Mouse (Mus musculus) hindbrain, postnatal 0 days (tissue): ENCODE measurements around the gene Olfr52. TPM values are rescaled to one million over a fixed set of nuclear protein-coding genes. Genes with fewer than 3 reads are reported as not detected.

ENCODE experiments used
- ATAC-seq: fragments of 200-750 bp; cut with Nextera tagmentation; 2 replicates; pipeline ENCODE4 v1.8.0; 2017; ENCODE audit warnings: mild to moderate bottlenecking, moderate TSS enrichment, moderate library complexity
- DNase-seq: peaks from one replicate; pipeline ENCODE4 v3.0.0-alpha.2; 2015; ENCODE audit warnings: low spot score
- H3K27ac ChIP-seq: fragments of 300-500 bp; sonication (generic); 2 replicates; pipeline ENCODE4 v1.5.1; 2014; ENCODE audit warnings: mild to moderate bottlenecking
- H3K27me3 ChIP-seq: fragments of 300-500 bp; sonication (generic); 2 replicates; pipeline ENCODE4 v1.6.1; 2014; ENCODE audit warnings: low read length, mixed read lengths; ENCODE audit not compliant: insufficient read depth
- H3K36me3 ChIP-seq: fragments of 300-500 bp; sonication (generic); 2 replicates; pipeline ENCODE4 v1.6.1; 2014; ENCODE audit warnings: low read length, mixed read lengths; ENCODE audit not compliant: insufficient read depth
- H3K4me1 ChIP-seq: fragments of 300-500 bp; sonication (generic); 2 replicates; pipeline ENCODE4 v1.6.1; 2014; ENCODE audit warnings: antibody characterized with exemption, low read length, mixed read lengths; ENCODE audit not compliant: insufficient read depth
- H3K4me2 ChIP-seq: fragments of 300-500 bp; sonication (generic); 2 replicates; pipeline ENCODE4 v1.6.1; 2014; ENCODE audit warnings: low read depth, mild to moderate bottlenecking, low read length, moderate library complexity, mixed read lengths
- H3K4me3 ChIP-seq: fragments of 300-500 bp; sonication (generic); 2 replicates; pipeline ENCODE4 v1.5.1; 2014; ENCODE audit warnings: low read length
- H3K9ac ChIP-seq: fragments of 300-500 bp; sonication (generic); replicated peaks from 2 replicates; pipeline ENCODE4 v1.6.1; 2014; ENCODE audit warnings: mild to moderate bottlenecking, low read length, moderate library complexity, mixed read lengths
- H3K9me3 ChIP-seq: fragments of 300-500 bp; sonication (generic); 2 replicates; pipeline ENCODE4 v1.6.1; 2016; ENCODE audit warnings: low read length, mixed read lengths
- CTCF ChIP-seq: IDR thresholded peaks from 2 replicates; pipeline ENCODE4 v1.5.1; 2016; ENCODE audit warnings: antibody characterized with exemption, control low read depth, low read depth
- WGBS: fragments of 180-500 bp; shearing (Covaris S2); extraction: QIAGEN DNeasy Blood & Tissue Kit; methylation state at CpG from one replicate; pipeline ENCODE4 v1.1.7; 2014; 5-methylcytosine and 5-hydroxymethylcytosine counted together
- polyA plus RNA-seq: library from polyadenylated mRNA; unstranded; fragments of >200 nt; fragmentation: Nextera tagmentation; extraction: Ambion mirVana; gene quantifications from 2 replicates; pipeline ENCODE4 v1.2.1, GENCODE M21; 2015
- total RNA-seq: library from RNA; depleted of rRNA; stranded (reverse); fragments of >200 nt; gene quantifications from 2 replicates; pipeline ENCODE4 v1.2.3, GENCODE M21; 2014; rRNA removed

The Olfr52 gene
- total and polyA plus RNA-seq, 2 experiments from 2014 or later = not detected

GRCm38 (mm10) chr2:86167422-86167821, 18.1 kb downstream of the Olfr52 start, which contains the start of gene Olfr1043:
TSS of gene Olfr1043 (minus strand) at chr2:86167522.
- H3K9me3 ChIP-seq = no peaks in the 10 kb centered on the region
- no peak for ATAC-seq
- H3K4me3 ChIP-seq = no peak within 1 kb of the TSS
- no peaks in the 10 kb centered on the region for H3K27me3 ChIP-seq
- no peak for TF ChIP-seq CTCF
- no peak within 1 kb of the TSS for H3K27ac ChIP-seq
- 87% methylated on average over 2 of the region's 2 CpGs for WGBS
- H3K9ac ChIP-seq = no peak within 1 kb of the TSS
- H3K36me3 ChIP-seq = no peaks in the 10 kb centered on the region
- DNase-seq = no peak
- H3K4me1 ChIP-seq = no peaks in the 10 kb centered on the region
- H3K4me2 ChIP-seq = no peak within 1 kb of the TSS

- Histone ChIP-seq H3K36me3 (no peaks in the 10 kb centered on the region), H3K9ac (no peak within 1 kb of the TSS), H3K4me3 (no peak within 1 kb of the TSS), H3K27ac (no peak within 1 kb of the TSS), H3K9me3 (no peaks in the 10 kb centered on the region), H3K4me1 (no peaks in the 10 kb centered on the region), H3K4me2 (no peak within 1 kb of the TSS), H3K27me3 (no peaks in the 10 kb centered on the region)
- no peak for ATAC-seq
- no peak for TF ChIP-seq CTCF
- DNase-seq = no peak
- 84% methylated on average over 2 of the region's 2 CpGs for WGBS
Measured at GRCm38 (mm10) chr2:86161738-86162137, 23.7 kb downstream of the Olfr52 start, which contains the start of gene Olfr1042. TSS of gene Olfr1042 (minus strand) at chr2:86161838.

GRCm38 (mm10) chr2:86146632-86147031, 38.9 kb downstream of the Olfr52 start, which contains the start of gene Olfr1040:
TSS of gene Olfr1040 (minus strand) at chr2:86146732.
- Histone ChIP-seq H3K9ac (no peak within 1 kb of the TSS), H3K27me3 (no peaks in the 10 kb centered on the region), H3K4me2 (no peak within 1 kb of the TSS), H3K27ac (no peak within 1 kb of the TSS), H3K9me3 (no peaks in the 10 kb centered on the region), H3K4me3 (no peak within 1 kb of the TSS), H3K4me1 (no peaks in the 10 kb centered on the region), H3K36me3 (no peaks in the 10 kb centered on the region)
- 79% methylated on average over 1 of the region's 1 CpGs for WGBS
- no peak for TF ChIP-seq CTCF
- ATAC-seq (no peak), DNase-seq (no peak)

- no peaks in the 10 kb centered on the region for H3K27me3 ChIP-seq
- no peaks in the 10 kb centered on the region for H3K4me1 ChIP-seq
- H3K9ac ChIP-seq = no peak within 1 kb of the TSS
- no peaks in the 10 kb centered on the region for H3K36me3 ChIP-seq
- no peak within 1 kb of the TSS for H3K27ac ChIP-seq
- WGBS = 98% methylated on average over 1 of the region's 1 CpGs
- no peak for ATAC-seq
- 0 out of 2 replicates have a peak, but pooled peaks cover 2% of the 10 kb centered on the region for H3K9me3 ChIP-seq
- H3K4me3 ChIP-seq = no peak within 1 kb of the TSS
- H3K4me2 ChIP-seq = no peak within 1 kb of the TSS
- no peak for TF ChIP-seq CTCF
- DNase-seq = no peak
Measured at GRCm38 (mm10) chr2:86135828-86136227, 49.7 kb downstream of the Olfr52 start, which contains the start of gene Olfr1039. TSS of gene Olfr1039 (minus strand) at chr2:86135928.

Other genes starting within 250 kb of the Olfr52 start
- not detected in 2 replicates for gene Olfr1028, start 235.2 kb downstream of the Olfr52 start, total RNA-seq
- not detected in 2 replicates for gene Olfr1028, start 235.2 kb downstream of the Olfr52 start, polyA plus RNA-seq
- gene Olfr1029, start 211.8 kb downstream of the Olfr52 start, total RNA-seq = not detected in 2 replicates
- not detected in 2 replicates for gene Olfr1029, start 211.8 kb downstream of the Olfr52 start, polyA plus RNA-seq
- gene Olfr1030, start 206.4 kb downstream of the Olfr52 start, total RNA-seq = not detected in 2 replicates
- not detected in 2 replicates for gene Olfr1030, start 206.4 kb downstream of the Olfr52 start, polyA plus RNA-seq
- gene Olfr1031, start 195.4 kb downstream of the Olfr52 start, total RNA-seq = not detected in 2 replicates
- gene Olfr1031, start 195.4 kb downstream of the Olfr52 start, polyA plus RNA-seq = not detected in 2 replicates
- gene Olfr1032, start 180.1 kb downstream of the Olfr52 start, total RNA-seq = not detected in 2 replicates
- gene Olfr1032, start 180.1 kb downstream of the Olfr52 start, polyA plus RNA-seq = not detected in 2 replicates
- 0.21 and 1.1 TPM in 2 replicates for gene Olfr1033, start 165.1 kb downstream of the Olfr52 start, total RNA-seq
- 0.29 and 1.6 TPM in 2 replicates for gene Olfr1033, start 165.1 kb downstream of the Olfr52 start, polyA plus RNA-seq
- gene Olfr1034, start 139.8 kb downstream of the Olfr52 start, total RNA-seq = 0.05 TPM in 1 of 2 replicates, not detected in the other
- 0.04 TPM in 1 of 2 replicates, not detected in the other for gene Olfr1034, start 139.8 kb downstream of the Olfr52 start, polyA plus RNA-seq
- gene Olfr1036, start 111.7 kb downstream of the Olfr52 start, total RNA-seq = not detected in 2 replicates
- not detected in 2 replicates for gene Olfr1036, start 111.7 kb downstream of the Olfr52 start, polyA plus RNA-seq
- gene Olfr1037, start 98.3 kb downstream of the Olfr52 start, total RNA-seq = not detected in 2 replicates
- not detected in 2 replicates for gene Olfr1037, start 98.3 kb downstream of the Olfr52 start, polyA plus RNA-seq
- gene Olfr1039, start 49.8 kb downstream of the Olfr52 start, total RNA-seq = not detected in 2 replicates
- not detected in 2 replicates for gene Olfr1039, start 49.8 kb downstream of the Olfr52 start, polyA plus RNA-seq
- not detected in 2 replicates for gene Olfr1040, start 39.0 kb downstream of the Olfr52 start, total RNA-seq
- not detected in 2 replicates for gene Olfr1040, start 39.0 kb downstream of the Olfr52 start, polyA plus RNA-seq
- gene Olfr1042, start 23.8 kb downstream of the Olfr52 start, total RNA-seq = not detected in 2 replicates
- not detected in 2 replicates for gene Olfr1042, start 23.8 kb downstream of the Olfr52 start, polyA plus RNA-seq
- not detected in 2 replicates for gene Olfr1043, start 18.2 kb downstream of the Olfr52 start, total RNA-seq
- gene Olfr1043, start 18.2 kb downstream of the Olfr52 start, polyA plus RNA-seq = not detected in 2 replicates
- gene Olfr1044, start 7.9 kb downstream of the Olfr52 start, total RNA-seq = not detected in 2 replicates
- gene Olfr1044, start 7.9 kb downstream of the Olfr52 start, polyA plus RNA-seq = not detected in 2 replicates
- not detected in 2 replicates for gene Olfr1045, start 17.3 kb upstream of the Olfr52 start, total RNA-seq
- gene Olfr1045, start 17.3 kb upstream of the Olfr52 start, polyA plus RNA-seq = not detected in 2 replicates
- not detected in 2 replicates for gene Olfr1046, start 33.6 kb upstream of the Olfr52 start, total RNA-seq
- not detected in 2 replicates for gene Olfr1046, start 33.6 kb upstream of the Olfr52 start, polyA plus RNA-seq
- gene Olfr1047, start 45.7 kb upstream of the Olfr52 start, total RNA-seq = not detected in 2 replicates
- not detected in 2 replicates for gene Olfr1047, start 45.7 kb upstream of the Olfr52 start, polyA plus RNA-seq
- not detected in 2 replicates for gene Olfr1048, start 54.6 kb upstream of the Olfr52 start, total RNA-seq
- not detected in 2 replicates for gene Olfr1048, start 54.6 kb upstream of the Olfr52 start, polyA plus RNA-seq
- gene Olfr1049, start 72.6 kb upstream of the Olfr52 start, total RNA-seq = not detected in 2 replicates
- gene Olfr1049, start 72.6 kb upstream of the Olfr52 start, polyA plus RNA-seq = not detected in 2 replicates
- gene Olfr1051, start 93.4 kb upstream of the Olfr52 start, total RNA-seq = not detected in 2 replicates
- gene Olfr1051, start 93.4 kb upstream of the Olfr52 start, polyA plus RNA-seq = not detected in 2 replicates
- 0.37 TPM in 1 of 2 replicates, not detected in the other for gene Olfr1052, start 106.8 kb upstream of the Olfr52 start, total RNA-seq
- not detected in 2 replicates for gene Olfr1052, start 106.8 kb upstream of the Olfr52 start, polyA plus RNA-seq
- gene Olfr1053, start 129.6 kb upstream of the Olfr52 start, total RNA-seq = not detected in 2 replicates
- gene Olfr1053, start 129.6 kb upstream of the Olfr52 start, polyA plus RNA-seq = not detected in 2 replicates
- not detected in 2 replicates for gene Olfr1054, start 149.8 kb upstream of the Olfr52 start, total RNA-seq
- gene Olfr1054, start 149.8 kb upstream of the Olfr52 start, polyA plus RNA-seq = not detected in 2 replicates
- gene Olfr1055, start 164.6 kb upstream of the Olfr52 start, total RNA-seq = not detected in 2 replicates
- gene Olfr1055, start 164.6 kb upstream of the Olfr52 start, polyA plus RNA-seq = not detected in 2 replicates
- gene Olfr1056, start 176.8 kb upstream of the Olfr52 start, total RNA-seq = not detected in 2 replicates
- not detected in 2 replicates for gene Olfr1056, start 176.8 kb upstream of the Olfr52 start, polyA plus RNA-seq
- not detected in 2 replicates for gene Olfr1057, start 192.7 kb upstream of the Olfr52 start, total RNA-seq
- not detected in 2 replicates for gene Olfr1057, start 192.7 kb upstream of the Olfr52 start, polyA plus RNA-seq
- not detected in 2 replicates for gene Olfr1058, start 202.9 kb upstream of the Olfr52 start, total RNA-seq
- not detected in 2 replicates for gene Olfr1058, start 202.9 kb upstream of the Olfr52 start, polyA plus RNA-seq
- not detected in 2 replicates for gene Olfr1061, start 228.4 kb upstream of the Olfr52 start, total RNA-seq
- not detected in 2 replicates for gene Olfr1061, start 228.4 kb upstream of the Olfr52 start, polyA plus RNA-seq
- not detected in 2 replicates for gene Olfr1062, start 241.1 kb upstream of the Olfr52 start, total RNA-seq
- not detected in 2 replicates for gene Olfr1062, start 241.1 kb upstream of the Olfr52 start, polyA plus RNA-seq